Mouse (Mus musculus): Measurements from ENCODE around the gene Lmln.
"Not testable (repeated sequence)": the region's sequence is repeated elsewhere in the genome, so short reads cannot be mapped to it uniquely, and the experiment has no call there.

DNA sequence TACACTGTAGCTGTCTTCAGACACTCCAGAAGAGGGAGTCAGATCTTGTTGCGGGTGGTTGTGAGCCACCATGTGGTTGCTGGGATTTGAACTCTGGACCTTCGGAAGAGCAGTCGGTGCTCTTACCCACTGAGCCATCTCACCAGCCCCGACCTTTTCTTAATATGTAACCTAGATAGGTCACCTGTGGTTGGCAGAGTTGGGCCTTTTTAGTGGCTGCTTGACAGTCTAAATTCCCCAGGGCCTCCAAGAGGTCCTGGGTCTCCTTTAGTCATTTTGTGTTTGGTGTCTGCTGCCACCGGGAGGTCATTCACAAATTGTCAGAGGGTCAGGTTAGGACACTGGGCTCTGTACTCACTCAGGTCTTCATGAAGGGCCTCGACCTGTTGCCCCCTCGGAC lies 76.7 kb downstream of the Lmln start:
- TF ChIP-seq GATA1 (IDR thresholded peaks at IDR 0.05; ENCODE audit: borderline replicate concordance, low read length); FLI1 (IDR thresholded peaks at IDR 0.05; ENCODE audit: low read length): not testable (repeated sequence)
